Mouse (Mus musculus): ENCODE measurements around the gene Sp1.

Gene Sp1

DNA sequence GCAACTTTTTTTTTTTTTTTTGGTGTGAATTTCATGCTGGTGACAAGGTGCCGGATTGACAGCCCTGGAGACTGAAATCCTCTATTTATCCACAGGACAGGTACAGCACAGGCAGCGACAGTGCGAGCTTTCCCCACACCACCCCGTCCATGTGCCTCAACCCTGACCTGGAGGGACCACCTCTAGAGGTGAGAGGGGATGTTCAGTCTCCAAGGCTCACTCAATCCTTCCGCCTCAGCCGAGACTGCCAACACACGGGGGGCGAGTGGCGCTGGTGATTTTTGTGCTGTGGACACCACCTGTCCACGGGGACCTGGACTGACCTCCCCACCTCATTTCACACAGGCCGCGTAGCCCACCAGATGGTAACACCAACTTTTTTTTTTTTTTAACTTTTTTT lies 79.9 kb downstream of the Sp1 start:
- no peak for DNase-seq

All from thymus, postnatal 14 days (tissue).